Mouse (Mus musculus): Measurements from ENCODE around the gene Tmem120b. TPM values are rescaled to one million over a fixed set of nuclear protein-coding genes. Genes with fewer than 3 reads are reported as not detected.

The Tmem120b gene
- polyA plus RNA-seq, 1 experiment, result 3.9 TPM

GRCm38 (mm10) chr5:123149451-123150400 lies 81.5 kb downstream of the Tmem120b start:
- DNase-seq (ENCODE audit: low read depth, low spot score), result no peak
- WGBS, result 4% methylated on average over 19 of the region's 19 CpGs

GRCm38 (mm10) chr5:123150641-123151040 lies 82.4 kb downstream of the Tmem120b start:
- 13% methylated on average over 7 of the region's 7 CpGs for WGBS
- no peak for DNase-seq (ENCODE audit: low read depth, low spot score)

GRCm38 (mm10) chr5:123151077-123151476 lies 82.9 kb downstream of the Tmem120b start:
- no peak for DNase-seq (ENCODE audit: low read depth, low spot score)
- WGBS, result 25% methylated on average over 7 of the region's 7 CpGs

- DNase-seq (ENCODE audit: low read depth, low spot score), result no peak
- WGBS, result 90% methylated on average over 19 of the region's 19 CpGs
These were observed 83.6 kb downstream of the Tmem120b start for GRCm38 (mm10) chr5:123151707-123152362.

- WGBS, result 80% methylated on average over 1 of the region's 1 CpGs
- DNase-seq (ENCODE audit: low read depth, low spot score), result no peak
These were observed 84.7 kb downstream of the Tmem120b start for GRCm38 (mm10) chr5:123152901-123153300.

GRCm38 (mm10) chr5:123155425-123155824 lies 87.2 kb downstream of the Tmem120b start:
- 35% methylated on average over 7 of the region's 7 CpGs for WGBS
- DNase-seq (ENCODE audit: low read depth, low spot score), result no peak

GRCm38 (mm10) chr5:123156763-123157162 lies 88.5 kb downstream of the Tmem120b start:
- no peak for DNase-seq (ENCODE audit: low read depth, low spot score)
- WGBS, result 92% methylated on average over 12 of the region's 12 CpGs

GRCm38 (mm10) chr5:123157972-123158371 lies 89.8 kb downstream of the Tmem120b start:
- 88% methylated on average over 4 of the region's 4 CpGs for WGBS

GRCm38 (mm10) chr5:123159446-123159845 lies 91.2 kb downstream of the Tmem120b start:
- no peak for DNase-seq (ENCODE audit: low read depth, low spot score)
- 96% methylated on average over 4 of the region's 4 CpGs for WGBS

More at GRCm38 (mm10) chr5:123157972-123158371, 89.8 kb downstream of the Tmem120b start:
- no peak for DNase-seq (ENCODE audit: low read depth, low spot score)

- WGBS, result 94% methylated on average over 15 of the region's 15 CpGs
- no peak for DNase-seq (ENCODE audit: low read depth, low spot score)
These were observed 91.7 kb downstream of the Tmem120b start for GRCm38 (mm10) chr5:123159866-123160265.

- WGBS, result 86% methylated on average over 14 of the region's 15 CpGs
- no peak for DNase-seq (ENCODE audit: low read depth, low spot score)
These were observed 92.1 kb downstream of the Tmem120b start for GRCm38 (mm10) chr5:123160341-123160740.

- WGBS, result 88% methylated on average over 9 of the region's 9 CpGs
- DNase-seq (ENCODE audit: low read depth, low spot score), result no peak
These were observed 94.7 kb downstream of the Tmem120b start for GRCm38 (mm10) chr5:123162942-123163341.

GRCm38 (mm10) chr5:123166437-123166836 lies 98.2 kb downstream of the Tmem120b start:
- DNase-seq (ENCODE audit: low read depth, low spot score), result no peak
- 75% methylated on average over 10 of the region's 10 CpGs for WGBS

Other genes with a start within 250 kb of the Tmem120b start
- gene Anapc5, start 247.1 kb upstream of the Tmem120b start, polyA plus RNA-seq (2012; rRNA removed), result 183 and 186 TPM in 2 replicates
- 7.7 and 7.8 TPM in 2 replicates for gene Rnf34, start 218.4 kb upstream of the Tmem120b start, polyA plus RNA-seq (2012; rRNA removed)
- 12.1 and 15.7 TPM in 2 replicates for gene Kdm2b, start 78.6 kb upstream of the Tmem120b start, polyA plus RNA-seq (2012; rRNA removed)
- gene Orai1, start 53.3 kb upstream of the Tmem120b start, polyA plus RNA-seq (2012; rRNA removed), result 86.0 and 97.3 TPM in 2 replicates
- gene Morn3, start 21.4 kb upstream of the Tmem120b start, polyA plus RNA-seq (2012; rRNA removed), result not detected in 2 replicates
- 52.1 and 55.0 TPM in 2 replicates for gene Rhof, start 64.3 kb downstream of the Tmem120b start, polyA plus RNA-seq (2012; rRNA removed)
- gene Setd1b, start 73.8 kb downstream of the Tmem120b start, polyA plus RNA-seq (2012; rRNA removed), result 5.3 and 7.3 TPM in 2 replicates
- gene Psmd9, start 101.0 kb downstream of the Tmem120b start, polyA plus RNA-seq (2012; rRNA removed), result 22.0 and 25.6 TPM in 2 replicates
- 42.3 and 60.9 TPM in 2 replicates for gene Hpd, start 114.3 kb downstream of the Tmem120b start, polyA plus RNA-seq (2012; rRNA removed)
- 0.32 and 0.86 TPM in 2 replicates for gene Wdr66, start 183.7 kb downstream of the Tmem120b start, polyA plus RNA-seq (2012; rRNA removed)